20 mouse cellular contexts compared by ENCODE assay signal in the genomic region with DNA sequence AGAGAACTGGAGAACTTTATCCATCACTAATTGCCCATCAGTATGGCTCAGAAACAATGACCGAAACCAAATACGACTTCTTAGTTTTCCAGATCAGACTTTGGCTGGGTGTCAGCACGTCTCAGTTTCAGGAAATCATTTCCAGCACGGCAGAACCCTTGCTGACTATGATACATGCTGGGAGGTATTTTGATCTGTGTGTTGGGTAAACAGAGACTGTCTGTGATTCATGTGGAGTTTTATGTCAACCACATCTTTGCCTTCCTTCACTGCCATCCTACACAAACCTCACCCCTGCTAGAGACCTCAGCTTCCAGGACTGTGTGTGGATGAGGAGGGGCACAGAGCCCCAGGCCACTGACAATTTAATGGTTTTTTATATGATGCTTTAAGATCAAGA.
DNase-seq lines count a peak whose midpoint lies in the region; ATAC-seq and TF ChIP-seq lines count a peak whose summit lies in the region.
"Had no signal": no experiment of that assay in that cellular context is flagged by ENCODE, and none has a peak within 500 bp of the region (broad histone marks: within the 10 kb centered on the region; RNA-seq: fewer than 3 reads in every experiment).

No protein-coding gene starts in this region.

- no peak overlapping the region for H3K4me3 ChIP-seq in kidney, embryonic 16.5 days (ENCODE audit: low read length)
- H3K4me3 ChIP-seq in embryonic fibroblast, embryonic 13.5 days (ENCODE audit: insufficient read depth, low read length) = no peak overlapping the region
- no peak overlapping the region for H3K4me3 ChIP-seq in forebrain, embryonic 12.5 days (replicated peaks)
- H3K4me3 ChIP-seq: hindbrain, embryonic 10.5 days had no signal

- H3K4me2 ChIP-seq in kidney, embryonic 16.5 days (replicated peaks; ENCODE audit: low read depth, low read length) = no peak overlapping the region
- H3K4me2 ChIP-seq in forebrain, embryonic 12.5 days = no peak overlapping the region

- no peaks in the 10 kb centered on the region for H3K9me3 ChIP-seq in kidney, embryonic 16.5 days (ENCODE audit: low read length)
- no peaks in the 10 kb centered on the region for H3K9me3 ChIP-seq in forebrain, embryonic 12.5 days
- H3K9me3 ChIP-seq: hindbrain, embryonic 10.5 days had no signal

- H3K27me3 ChIP-seq in kidney, embryonic 16.5 days (ENCODE audit: insufficient read depth, low read length) = no peaks in the 10 kb centered on the region
- H3K27me3 ChIP-seq in forebrain, embryonic 12.5 days = no peaks in the 10 kb centered on the region

- H3K27ac ChIP-seq in kidney, embryonic 16.5 days (ENCODE audit: low read length) = no peak overlapping the region
- H3K27ac ChIP-seq in embryonic fibroblast, embryonic 13.5 days (ENCODE audit: insufficient read depth, low read length) = peak overlapping the region; percentile 94
- no peak overlapping the region for H3K27ac ChIP-seq in forebrain, embryonic 12.5 days
- H3K27ac ChIP-seq: hindbrain, embryonic 10.5 days; macrophage had no signal

- H3K4me1 ChIP-seq in kidney, embryonic 16.5 days (ENCODE audit: insufficient read depth, low read length) = 0 out of 2 replicates have a peak, but pooled peaks cover 3% of the 10 kb centered on the region
- 0 out of 2 replicates have a peak, but pooled peaks cover 6% of the 10 kb centered on the region for H3K4me1 ChIP-seq in embryonic fibroblast, embryonic 13.5 days (ENCODE audit: control insufficient read depth, insufficient read depth, low read length)
- no peaks in the 10 kb centered on the region for H3K4me1 ChIP-seq in forebrain, embryonic 12.5 days
- H3K4me1 ChIP-seq: hindbrain, embryonic 10.5 days had no signal

- TF ChIP-seq POLR2A in embryonic fibroblast, embryonic 13.5 days (IDR thresholded peaks at IDR 0.05; ENCODE audit: low read depth, low read length) = no peak

- no peak for TF ChIP-seq CTCF in embryonic fibroblast, embryonic 13.5 days (IDR thresholded peaks at IDR 0.05; ENCODE audit: borderline replicate concordance, insufficient read depth, low read length)

- H3K9ac ChIP-seq in kidney, embryonic 16.5 days (replicated peaks; ENCODE audit: low read length) = no peak overlapping the region
- H3K9ac ChIP-seq in forebrain, embryonic 12.5 days = no peak overlapping the region
- H3K9ac ChIP-seq: liver, postnatal 0 days had no signal

- WGBS in kidney, embryonic 16.5 days = 32% methylated on average over 4 of the region's 4 CpGs
- 79% methylated on average over 4 of the region's 4 CpGs for WGBS in forebrain, embryonic 12.5 days

- peak; percentile 27; the same call in 1 of the 2 replicates for ATAC-seq in kidney, embryonic 16.5 days (ENCODE audit: low FRiP score, low TSS enrichment)
- ATAC-seq in forebrain, embryonic 12.5 days (ENCODE audit: low FRiP score) = no peak
- ATAC-seq in megakaryocyte, adult 5-6 weeks (ENCODE audit: poor library complexity, severe bottlenecking) = no peak
- ATAC-seq: forebrain, embryonic 14.5 days; liver, postnatal 0 days had no signal

- H3K36me3 ChIP-seq in kidney, embryonic 16.5 days (ENCODE audit: insufficient read depth, low read length) = peaks cover 20% of the 10 kb centered on the region
- H3K36me3 ChIP-seq in forebrain, embryonic 12.5 days (replicated peaks) = no peaks in the 10 kb centered on the region
- H3K36me3 ChIP-seq: hindbrain, embryonic 10.5 days had no signal

- peak; percentile 10 to 19 for DNase-seq in cerebellum, postnatal 36 days
- DNase-seq in cerebellum, adult 11 months = no peak
- DNase-seq in kidney, adult 8-10 months = no peak
- DNase-seq in Muller cell, postnatal 12 days (ENCODE audit: inconsistent ontology term) = peak; percentile 71
- DNase-seq: adrenal gland, postnatal 36 days; B cell, adult 2 months; heart, adult 18-20 months; kidney, postnatal 14 days; liver; liver, postnatal 0 days; midbrain, embryonic 14.5 days; retina, postnatal 1 day; thymus, adult 18-20 months had no signal

Comparison
In these comparisons a context has a peak if more than half of its experiments do, and no peak if none do; other contexts are left out.
1. DNase-seq: peak in cerebellum, postnatal 36 days (2 of 2) and Muller cell, postnatal 12 days (single experiment); none in cerebellum, adult 11 months (single experiment) and kidney, adult 8-10 months (0 of 2).